Mouse (Mus musculus): Measurements from ENCODE around the gene Cdh18.
"Not testable (repeated sequence)": the region's sequence is repeated elsewhere in the genome, so short reads cannot be mapped to it uniquely, and the experiment has no call there.

The Cdh18 gene

DNA sequence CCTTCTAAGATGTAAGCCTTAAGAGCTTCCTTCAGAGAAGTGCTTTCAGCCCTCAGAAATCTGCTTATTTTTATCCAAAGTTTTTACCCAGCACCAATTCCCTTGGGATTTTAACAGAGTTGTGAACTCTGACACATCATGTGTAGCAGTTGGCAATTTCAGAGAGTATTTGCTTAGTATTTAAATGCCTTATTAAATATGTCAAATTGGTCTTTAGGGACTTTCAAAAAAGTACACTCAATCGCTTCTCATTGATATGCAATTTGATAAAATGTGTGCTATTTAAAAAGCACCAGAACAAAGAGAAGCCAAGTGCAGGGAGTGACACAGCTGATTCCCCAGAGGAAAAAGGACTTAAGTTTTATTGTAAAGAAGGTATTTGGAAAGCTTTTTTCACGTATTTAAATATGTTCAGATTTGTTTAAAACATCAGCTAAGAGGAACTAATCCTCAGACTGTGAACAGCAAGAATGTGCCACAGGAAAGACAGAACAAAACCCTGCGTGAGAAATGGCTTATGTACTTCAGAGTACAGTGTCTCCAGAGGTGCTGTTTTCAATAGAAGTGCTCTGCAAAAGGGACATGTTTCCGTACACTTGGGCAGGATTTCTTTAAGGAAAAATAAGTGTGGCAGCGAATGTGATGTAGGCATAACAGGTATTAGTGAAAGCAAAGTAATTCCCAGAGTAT lies 709.1 kb downstream of the Cdh18 start:
- no peak for DNase-seq

DNA sequence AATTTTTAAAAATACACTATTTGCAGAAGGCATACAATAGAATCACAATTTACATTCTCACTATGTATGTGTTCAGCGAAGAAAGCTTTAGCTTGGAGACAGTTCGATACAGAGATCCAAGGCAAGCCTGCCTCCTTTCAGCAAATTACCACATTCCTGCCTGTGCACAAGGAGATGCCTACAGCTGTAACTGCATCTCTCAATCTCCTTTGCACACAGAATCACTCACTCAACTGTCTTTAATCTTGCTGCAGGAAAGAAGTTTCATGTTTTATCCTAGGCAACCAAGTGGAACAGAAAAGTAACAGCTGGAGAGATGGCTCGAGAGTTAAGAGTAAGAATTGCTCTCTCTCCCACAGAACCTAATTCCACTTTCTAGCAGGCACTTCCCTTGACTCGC lies 729.6 kb downstream of the Cdh18 start:
- no peak for DNase-seq

GRCm38 (mm10) chr15:23305018-23305417 lies 756.2 kb downstream of the Cdh18 start:
- no peak for DNase-seq

GRCm38 (mm10) chr15:23316766-23317165 lies 767.9 kb downstream of the Cdh18 start:
- peak; percentile 66 for DNase-seq

DNA sequence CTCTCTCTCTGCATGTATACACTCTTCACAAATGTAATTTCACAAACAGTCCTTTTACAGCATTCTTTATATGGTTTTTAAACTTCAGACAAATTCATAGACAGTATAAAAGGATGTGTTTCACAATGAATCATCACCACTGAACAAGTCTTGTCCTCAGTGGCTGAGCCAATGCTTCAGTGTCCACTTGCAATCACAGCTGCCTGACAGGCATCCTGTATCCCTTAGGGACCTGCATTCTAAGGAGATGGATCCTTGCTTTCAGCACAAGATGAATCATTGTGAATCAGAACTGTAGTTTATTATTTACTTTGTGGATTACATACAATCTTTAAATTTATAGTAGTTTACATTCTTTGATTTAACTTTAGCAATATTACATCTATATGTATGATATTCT lies 768.6 kb downstream of the Cdh18 start:
- DNase-seq = no peak

DNA sequence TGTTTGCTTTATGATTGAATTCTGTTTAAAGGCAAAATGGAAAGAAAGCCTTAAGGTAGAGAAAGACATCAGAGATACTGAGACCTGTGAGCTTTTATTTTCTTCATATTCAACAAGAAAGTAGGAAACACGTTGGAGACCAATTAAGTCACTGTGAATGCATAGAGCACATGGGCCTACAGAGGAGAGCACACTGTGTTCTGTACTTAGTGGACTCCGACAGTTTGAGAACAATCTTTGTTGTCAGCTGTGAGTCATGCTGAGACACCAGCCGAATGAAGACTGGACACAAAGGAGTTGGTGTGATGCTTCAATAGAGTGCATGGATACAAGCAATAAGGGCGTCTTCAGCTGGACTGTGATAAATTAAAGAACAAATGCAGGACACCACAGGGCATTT lies 791.5 kb downstream of the Cdh18 start:
- not testable (repeated sequence) for DNase-seq

DNA sequence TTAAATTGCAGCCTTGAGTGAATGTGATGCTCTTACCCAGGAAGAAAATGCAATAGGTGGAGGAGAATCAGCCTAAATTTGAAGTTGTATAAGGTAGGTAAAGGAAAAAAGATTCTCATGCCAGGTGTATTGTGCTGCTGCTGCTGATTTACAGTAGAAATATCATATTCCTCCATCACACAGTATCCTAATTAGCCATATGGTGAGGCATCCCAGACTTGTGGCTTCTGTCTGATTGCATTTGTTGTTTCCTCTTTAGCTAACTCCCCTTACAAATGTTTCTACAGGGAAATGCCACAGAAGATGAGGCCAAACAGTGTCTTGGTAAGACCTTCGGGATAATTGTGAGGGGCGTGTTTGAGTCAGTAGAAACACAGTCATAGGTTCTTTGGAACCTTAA lies 802.3 kb downstream of the Cdh18 start:
- peak; percentile 22 for DNase-seq

DNA sequence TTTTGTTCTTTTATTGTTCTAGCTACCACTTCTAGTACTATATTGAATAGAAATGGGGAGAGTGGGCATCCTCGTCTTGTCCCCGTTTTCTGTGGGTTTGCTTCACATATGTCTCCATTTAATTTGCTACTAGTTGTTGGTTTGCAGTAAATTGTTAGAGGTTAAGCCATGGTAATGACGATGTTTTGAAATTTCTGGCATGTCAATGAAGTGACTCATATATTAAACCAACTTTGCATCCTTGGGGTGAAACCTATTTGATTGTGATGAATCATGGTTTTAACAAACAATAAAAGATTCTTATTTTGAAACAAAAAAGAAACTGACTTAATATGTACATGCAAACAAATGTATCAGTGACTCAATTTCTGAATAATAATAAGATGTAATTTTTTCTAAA lies 817.5 kb downstream of the Cdh18 start:
- no peak for DNase-seq

DNA sequence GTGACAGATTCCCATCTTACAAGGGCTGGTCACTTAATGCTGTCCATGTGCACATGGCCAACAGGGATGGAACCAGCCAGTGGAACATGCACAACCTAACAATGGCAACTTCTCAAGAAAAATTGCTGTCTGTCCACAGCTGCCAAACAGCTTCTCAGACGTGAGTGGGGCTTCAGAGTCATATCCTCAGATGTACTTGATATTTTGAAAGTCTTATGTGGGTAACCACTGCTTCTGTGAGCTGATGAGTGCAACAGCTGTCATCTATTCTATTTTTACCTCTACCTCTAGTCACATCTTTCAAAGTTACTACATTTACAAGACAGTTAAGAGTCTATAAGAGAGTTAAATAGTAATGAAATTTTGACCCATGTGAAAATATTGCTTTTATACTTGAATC lies 818.9 kb downstream of the Cdh18 start:
- no peak for DNase-seq

GRCm38 (mm10) chr15:23378016-23378750 lies 829.4 kb downstream of the Cdh18 start:
- no peak for DNase-seq

DNA sequence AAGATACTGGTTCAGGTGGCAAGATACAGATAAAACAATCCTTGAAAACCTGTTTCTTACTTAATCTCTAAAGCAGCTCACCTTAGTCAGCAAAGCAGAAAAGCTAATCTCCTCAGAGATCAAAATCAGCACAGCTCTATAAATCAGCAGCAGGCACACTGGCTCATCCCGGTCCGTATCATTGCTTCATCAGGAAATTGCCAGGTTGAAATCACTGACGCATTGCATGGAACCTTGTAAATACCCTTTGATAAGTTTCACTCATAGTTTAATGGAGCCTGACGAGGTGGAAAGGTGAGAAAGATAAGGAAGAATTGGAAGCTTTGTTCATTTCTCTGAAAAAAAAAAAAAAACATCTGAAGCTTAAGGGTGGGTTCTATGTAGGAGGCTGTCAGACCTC lies 837.0 kb downstream of the Cdh18 start:
- DNase-seq = no peak

- DNase-seq = peak; percentile 87
Measured at GRCm38 (mm10) chr15:23396646-23397045, 847.8 kb downstream of the Cdh18 start.

GRCm38 (mm10) chr15:23403792-23404191 lies 855.0 kb downstream of the Cdh18 start:
- DNase-seq = no peak

GRCm38 (mm10) chr15:23408256-23408655 lies 859.4 kb downstream of the Cdh18 start:
- no peak for DNase-seq

DNA sequence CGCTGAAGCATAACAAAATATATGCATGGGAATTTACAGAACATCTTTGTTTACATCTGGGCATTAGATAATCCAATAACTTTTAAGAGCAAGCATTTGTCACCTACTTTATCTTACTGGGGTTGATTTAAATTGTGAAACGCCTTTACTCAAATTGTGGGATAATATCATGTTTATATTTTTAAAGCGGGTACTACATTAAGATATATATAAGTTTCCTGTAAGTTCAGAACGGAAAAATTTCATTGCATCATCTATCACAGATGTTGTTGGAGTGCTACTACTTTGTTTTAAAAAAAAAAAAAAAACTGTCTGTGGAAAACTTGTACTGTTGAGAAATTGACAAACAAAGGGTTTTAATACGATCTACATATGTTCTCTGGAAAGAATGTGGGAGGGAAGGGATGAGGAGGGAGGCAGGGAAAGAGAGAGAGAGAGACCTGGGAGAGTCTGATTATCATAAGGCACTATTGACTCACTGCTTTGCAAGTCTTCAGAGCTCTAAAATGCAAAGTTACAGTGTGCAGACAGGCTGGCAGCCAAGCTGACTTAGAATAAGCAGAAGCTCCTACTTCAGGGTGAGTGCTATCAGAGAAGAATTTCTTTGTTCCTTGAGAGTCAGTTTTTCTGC lies 867.7 kb downstream of the Cdh18 start:
- no peak for DNase-seq

DNA sequence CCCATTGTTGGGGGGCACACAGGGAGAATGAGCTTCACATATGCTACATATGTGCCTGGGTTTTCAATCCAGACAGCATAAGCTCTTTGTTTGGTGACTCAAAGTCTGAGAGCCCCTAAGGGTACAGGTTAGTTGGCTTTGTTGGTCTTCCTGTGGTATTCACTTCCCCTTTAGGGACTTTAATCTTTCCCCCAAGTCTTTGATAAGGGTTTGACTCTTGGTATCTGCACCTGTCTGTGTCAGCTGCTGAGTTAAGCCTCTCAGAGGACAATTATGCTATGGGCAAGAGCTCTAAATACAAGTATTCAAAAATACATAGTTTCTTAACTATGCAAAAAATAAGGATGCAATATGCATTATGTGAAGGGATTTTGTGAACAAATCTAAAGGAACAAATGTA lies 869.3 kb downstream of the Cdh18 start:
- DNase-seq = no peak

GRCm38 (mm10) chr15:23420010-23420409 lies 871.2 kb downstream of the Cdh18 start:
- peak; percentile 85 for DNase-seq

- no peak for DNase-seq
Measured at GRCm38 (mm10) chr15:23430021-23430420, 881.2 kb downstream of the Cdh18 start.

DNA sequence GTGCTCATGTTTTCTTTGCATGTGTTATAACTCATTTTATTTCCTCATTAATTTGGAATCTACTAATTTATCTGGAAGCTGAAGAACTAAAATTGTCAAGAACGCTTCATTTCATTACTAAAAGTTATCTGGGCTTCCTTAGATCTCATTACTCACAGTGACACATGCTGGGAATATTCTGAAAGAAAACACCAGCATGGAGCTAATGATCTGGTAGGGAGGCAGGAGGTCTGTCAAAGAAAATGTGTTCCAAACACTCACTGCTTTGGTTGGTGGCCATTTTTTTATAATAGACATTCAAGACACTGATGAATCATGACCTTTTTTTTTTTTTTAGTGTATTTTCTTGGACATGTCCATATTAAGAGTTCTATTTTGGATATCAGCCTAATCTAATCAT lies 899.7 kb downstream of the Cdh18 start:
- DNase-seq = no peak

- peak; percentile 60 for DNase-seq
Measured at GRCm38 (mm10) chr15:23452098-23452625, 903.3 kb downstream of the Cdh18 start.

DNA sequence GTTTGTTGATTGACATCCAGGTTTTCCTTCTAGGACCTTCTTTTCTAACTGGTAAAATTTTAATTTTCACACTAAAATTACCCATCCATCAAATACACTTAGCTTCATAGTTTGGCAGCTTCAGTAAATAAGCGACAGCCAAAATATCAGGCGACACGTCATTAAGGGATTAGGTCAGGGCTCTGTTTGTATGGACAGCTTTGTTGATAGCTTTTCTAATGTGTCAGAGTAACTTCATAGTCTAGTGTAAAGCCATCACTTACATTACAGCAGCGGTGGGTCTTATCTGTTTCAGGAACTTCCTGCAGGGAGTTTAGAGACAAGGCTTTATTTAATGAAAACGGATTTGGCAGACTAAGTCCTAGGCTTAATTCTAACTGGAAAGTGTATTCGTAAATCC lies 904.5 kb downstream of the Cdh18 start:
- DNase-seq = no peak

DNA sequence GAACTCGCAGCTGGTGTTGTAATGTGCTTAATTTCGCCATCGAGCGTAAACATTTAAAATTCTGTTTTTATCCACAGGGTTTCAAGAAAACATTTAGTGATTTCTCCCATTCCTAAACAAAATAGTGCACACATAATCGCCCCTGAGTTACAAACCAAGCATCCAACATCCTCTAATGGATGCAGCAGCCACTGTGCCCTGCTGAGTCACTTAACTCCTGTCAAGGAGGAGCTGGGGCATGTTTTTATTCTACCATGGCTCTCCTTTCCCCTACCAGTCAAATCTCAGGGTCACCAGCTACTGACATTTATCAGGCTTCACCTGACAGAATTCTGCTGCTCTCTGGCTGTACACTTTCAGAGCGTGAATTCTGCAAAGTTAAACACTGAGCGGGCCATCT lies 906.5 kb downstream of the Cdh18 start:
- DNase-seq = no peak

GRCm38 (mm10) chr15:23457401-23457800 lies 908.6 kb downstream of the Cdh18 start:
- peak; percentile 92 for DNase-seq

All from cerebellum, adult 11-12 months (tissue).